Mouse (Mus musculus): ENCODE measurements around the gene Fxyd2. TPM values are rescaled to one million over a fixed set of nuclear protein-coding genes. Genes with fewer than 3 reads are reported as not detected.

The Fxyd2 gene
- polyA plus RNA-seq, 1 experiment from 2014 or later = 0.92 TPM

DNA sequence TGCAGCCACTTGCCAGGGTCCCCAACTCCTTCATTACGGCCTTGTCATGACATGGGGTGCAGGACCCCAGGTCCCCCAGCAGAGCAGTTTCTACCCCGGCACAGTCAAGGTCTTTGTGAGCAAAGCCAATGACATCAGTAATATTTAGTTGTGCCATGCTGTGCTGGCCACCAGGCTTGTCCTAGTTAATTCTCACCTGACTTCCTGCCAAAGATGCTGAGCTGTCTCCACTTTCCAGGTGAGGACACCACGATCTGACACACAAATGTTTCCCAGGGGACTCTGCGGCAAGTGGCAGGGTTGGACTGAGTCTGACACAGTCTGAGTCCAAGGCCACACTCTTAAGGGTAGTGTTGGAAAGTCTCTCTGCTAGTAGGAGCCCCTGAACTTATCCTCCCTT is 27.0 kb downstream of the Fxyd2 start, which contains the start of gene Dscaml1:
Gene Dscaml1, plus strand, starts transcription at position 173 of the 400 bp plus-strand sequence.
- H3K27ac ChIP-seq (replicated peaks in 1 of 2; ENCODE audit: control insufficient read depth in 1 of 2, insufficient read depth in 1 of 2, low read depth in 2 of 2, low read length in 2 of 2) = no peak within 1 kb of the TSS
- H3K9me3 ChIP-seq (ENCODE audit: control insufficient read depth, low read length) = no peaks in the 10 kb centered on the region
- no peak within 1 kb of the TSS for H3K4me3 ChIP-seq (ENCODE audit: control insufficient read depth in 1 of 2, insufficient read depth in 1 of 2, low read depth in 1 of 2, low read length in 2 of 2)
- no peak for ATAC-seq (ENCODE audit: insufficient number of reproducible peaks, insufficient read depth, low FRiP score, low read depth)
- no peaks in the 10 kb centered on the region for H3K36me3 ChIP-seq (ENCODE audit: control insufficient read depth, insufficient read depth, low read length)
- no peak within 1 kb of the TSS for H3K4me2 ChIP-seq (ENCODE audit: low read length)
- peaks cover 0 to 10% of the 10 kb centered on the region in 2 experiments; a peak in 2 of 4 replicates for H3K4me1 ChIP-seq (ENCODE audit: control insufficient read depth in 2 of 2, insufficient read depth in 2 of 2, low read length in 2 of 2)
- H3K27me3 ChIP-seq (ENCODE audit: control insufficient read depth, insufficient read depth, low read length) = peaks cover 33% of the 10 kb centered on the region
- WGBS = 74% methylated on average over 4 of the region's 4 CpGs
- H3K9ac ChIP-seq (ENCODE audit: low read length) = no peak within 1 kb of the TSS

DNA sequence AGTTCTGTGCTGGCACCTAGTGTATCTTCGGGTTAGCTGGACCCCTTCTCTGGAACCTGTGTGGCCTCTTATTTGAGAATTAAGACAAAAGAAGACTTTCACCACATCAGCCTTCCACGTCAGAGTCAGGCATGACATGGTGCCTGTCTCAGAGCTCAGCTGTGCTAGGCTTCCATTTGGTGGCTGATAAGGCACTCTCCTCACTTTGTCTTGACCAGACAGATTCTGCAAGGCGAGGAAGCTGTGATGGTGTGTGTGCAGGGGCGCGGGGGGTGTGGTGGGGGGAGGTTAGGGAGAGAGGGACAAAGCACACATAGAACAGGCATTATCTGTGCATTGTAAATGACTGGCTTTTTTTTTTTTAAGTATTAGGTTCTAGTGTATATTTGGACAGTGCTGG is 29.9 kb downstream of the Fxyd2 start:
- H3K36me3 ChIP-seq (ENCODE audit: control insufficient read depth, insufficient read depth, low read length) = no peaks in the 10 kb centered on the region
- H3K9ac ChIP-seq (ENCODE audit: low read length) = no peak overlapping the region
- H3K4me1 ChIP-seq (ENCODE audit: control insufficient read depth in 2 of 2, insufficient read depth in 2 of 2, low read length in 2 of 2) = peaks cover 0 to 10% of the 10 kb centered on the region in 2 experiments; a peak in 2 of 4 replicates
- H3K27me3 ChIP-seq (ENCODE audit: control insufficient read depth, insufficient read depth, low read length) = peaks cover 60% of the 10 kb centered on the region
- ATAC-seq (ENCODE audit: insufficient number of reproducible peaks, insufficient read depth, low FRiP score, low read depth) = no peak
- H3K27ac ChIP-seq (replicated peaks in 1 of 2; ENCODE audit: control insufficient read depth in 1 of 2, insufficient read depth in 1 of 2, low read depth in 2 of 2, low read length in 2 of 2) = no peak overlapping the region
- no peaks in the 10 kb centered on the region for H3K9me3 ChIP-seq (ENCODE audit: control insufficient read depth, low read length)
- 14% methylated on average over 5 of the region's 5 CpGs for WGBS
- H3K4me3 ChIP-seq (ENCODE audit: control insufficient read depth in 1 of 2, insufficient read depth in 1 of 2, low read depth in 1 of 2, low read length in 2 of 2) = no peak overlapping the region
- no peak overlapping the region for H3K4me2 ChIP-seq (ENCODE audit: low read length)

DNA sequence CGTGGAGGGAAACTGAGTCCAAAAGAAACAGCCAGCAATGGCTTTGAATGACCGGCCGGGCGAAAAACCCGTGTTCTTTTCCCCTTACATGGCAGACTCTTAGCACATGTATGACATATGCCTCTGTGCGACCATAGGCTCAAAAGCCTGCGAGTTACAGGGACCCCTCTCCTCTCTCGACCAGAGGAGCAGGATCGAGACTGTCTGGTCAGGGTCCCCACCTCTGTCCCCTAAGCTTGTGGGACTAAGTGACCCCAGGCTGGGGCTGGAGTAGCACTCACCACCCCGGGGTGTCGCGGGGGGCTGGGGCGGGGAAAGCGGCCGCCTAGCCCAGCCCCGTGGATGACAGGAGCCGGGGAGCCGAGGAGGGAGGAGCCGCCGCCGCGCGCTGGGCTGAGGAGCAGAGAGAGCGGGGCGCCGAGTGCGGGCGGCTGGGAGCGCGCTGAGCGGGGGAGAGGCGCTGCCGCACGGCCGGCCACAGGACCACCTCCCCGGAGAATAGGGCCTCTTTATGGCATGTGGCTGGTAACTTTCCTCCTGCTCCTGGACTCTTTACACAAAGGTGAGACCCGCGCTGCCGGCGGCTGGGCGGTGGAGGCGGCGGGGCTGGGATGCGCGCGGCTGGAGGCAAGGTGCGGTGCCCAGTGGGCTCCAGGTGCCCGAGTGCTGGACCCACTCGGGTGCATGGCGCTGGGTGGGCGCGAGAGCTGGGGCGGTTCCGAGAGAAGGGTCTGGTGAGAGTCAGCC is 30.7 kb downstream of the Fxyd2 start:
- Histone ChIP-seq H3K9me3 (ENCODE audit: control insufficient read depth, low read length) (no peaks in the 10 kb centered on the region), H3K4me1 (ENCODE audit: control insufficient read depth in 2 of 2, insufficient read depth in 2 of 2, low read length in 2 of 2) (peaks cover 0 to 10% of the 10 kb centered on the region in 2 experiments; a peak in 2 of 4 replicates), H3K4me3 (ENCODE audit: control insufficient read depth in 1 of 2, insufficient read depth in 1 of 2, low read depth in 1 of 2, low read length in 2 of 2) (peak overlapping the region; percentile 22 to 41), H3K9ac (ENCODE audit: low read length) (no peak overlapping the region), H3K27me3 (ENCODE audit: control insufficient read depth, insufficient read depth, low read length) (peaks cover 60% of the 10 kb centered on the region), H3K27ac (replicated peaks in 1 of 2; ENCODE audit: control insufficient read depth in 1 of 2, insufficient read depth in 1 of 2, low read depth in 2 of 2, low read length in 2 of 2) (no peak overlapping the region), H3K36me3 (ENCODE audit: control insufficient read depth, insufficient read depth, low read length) (no peaks in the 10 kb centered on the region), H3K4me2 (ENCODE audit: low read length) (peak overlapping the region; percentile 68)
- WGBS = 3% methylated on average over 46 of the region's 54 CpGs
- ATAC-seq (ENCODE audit: insufficient number of reproducible peaks, insufficient read depth, low FRiP score, low read depth) = no peak

DNA sequence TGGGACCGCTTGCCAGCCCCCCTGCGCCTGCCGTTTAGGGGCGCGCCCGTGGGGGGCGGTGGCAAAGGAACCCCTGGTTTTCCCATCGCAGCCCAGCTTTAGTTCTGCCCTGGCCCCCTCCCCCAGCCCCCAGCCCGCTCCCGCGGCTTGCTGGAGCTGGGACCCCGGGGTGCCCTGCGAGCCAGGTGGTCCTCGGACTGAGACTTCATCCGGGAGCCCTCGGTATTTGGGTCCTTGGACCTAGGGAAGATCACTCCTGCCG is 31.2 kb downstream of the Fxyd2 start:
- Histone ChIP-seq H3K27ac (replicated peaks in 1 of 2; ENCODE audit: control insufficient read depth in 1 of 2, insufficient read depth in 1 of 2, low read depth in 2 of 2, low read length in 2 of 2) (no peak overlapping the region), H3K4me1 (ENCODE audit: control insufficient read depth in 2 of 2, insufficient read depth in 2 of 2, low read length in 2 of 2) (peaks cover 0 to 10% of the 10 kb centered on the region in 2 experiments; a peak in 2 of 4 replicates), H3K27me3 (ENCODE audit: control insufficient read depth, insufficient read depth, low read length) (peaks cover 60% of the 10 kb centered on the region), H3K4me3 (ENCODE audit: control insufficient read depth in 1 of 2, insufficient read depth in 1 of 2, low read depth in 1 of 2, low read length in 2 of 2) (peak overlapping the region; percentile 22 to 41), H3K9me3 (ENCODE audit: control insufficient read depth, low read length) (no peaks in the 10 kb centered on the region), H3K36me3 (ENCODE audit: control insufficient read depth, insufficient read depth, low read length) (no peaks in the 10 kb centered on the region), H3K9ac (ENCODE audit: low read length) (no peak overlapping the region), H3K4me2 (ENCODE audit: low read length) (peak overlapping the region; percentile 68)
- WGBS = 3% methylated on average over 16 of the region's 17 CpGs
- ATAC-seq (ENCODE audit: insufficient number of reproducible peaks, insufficient read depth, low FRiP score, low read depth) = no peak

DNA sequence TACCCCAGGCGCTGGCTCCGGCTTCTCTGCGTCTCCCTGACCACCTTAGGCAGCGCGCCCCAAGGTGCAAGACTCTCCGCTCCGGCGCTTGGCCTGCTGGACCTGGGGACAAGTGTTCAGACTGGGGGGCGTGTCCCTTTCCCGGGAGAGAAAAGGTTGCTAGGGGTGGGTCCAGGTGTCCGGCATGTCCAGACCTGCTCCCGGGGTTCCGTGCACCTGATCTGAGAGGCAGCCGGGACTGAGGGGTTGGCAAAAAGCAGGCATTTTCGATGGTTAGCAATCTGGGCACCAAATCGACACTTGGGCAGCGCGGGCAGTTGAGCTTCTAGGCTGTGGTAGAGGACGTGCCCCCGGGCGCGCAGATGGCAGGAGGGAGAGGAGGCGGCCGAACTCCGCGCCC is 31.7 kb downstream of the Fxyd2 start:
- peak overlapping the region; percentile 68 for H3K4me2 ChIP-seq (ENCODE audit: low read length)
- peaks cover 0 to 10% of the 10 kb centered on the region in 2 experiments; a peak in 2 of 4 replicates for H3K4me1 ChIP-seq (ENCODE audit: control insufficient read depth in 2 of 2, insufficient read depth in 2 of 2, low read length in 2 of 2)
- no peak overlapping the region for H3K9ac ChIP-seq (ENCODE audit: low read length)
- 5% methylated on average over 26 of the region's 26 CpGs for WGBS
- H3K36me3 ChIP-seq (ENCODE audit: control insufficient read depth, insufficient read depth, low read length) = no peaks in the 10 kb centered on the region
- H3K9me3 ChIP-seq (ENCODE audit: control insufficient read depth, low read length) = no peaks in the 10 kb centered on the region
- ATAC-seq (ENCODE audit: insufficient number of reproducible peaks, insufficient read depth, low FRiP score, low read depth) = no peak
- no peak overlapping the region for H3K27ac ChIP-seq (replicated peaks in 1 of 2; ENCODE audit: control insufficient read depth in 1 of 2, insufficient read depth in 1 of 2, low read depth in 2 of 2, low read length in 2 of 2)
- H3K4me3 ChIP-seq (ENCODE audit: control insufficient read depth in 1 of 2, insufficient read depth in 1 of 2, low read depth in 1 of 2, low read length in 2 of 2) = peak overlapping the region in 1 of 2 experiments; percentile 41; a peak in 2 of 4 replicates
- H3K27me3 ChIP-seq (ENCODE audit: control insufficient read depth, insufficient read depth, low read length) = peaks cover 60% of the 10 kb centered on the region

DNA sequence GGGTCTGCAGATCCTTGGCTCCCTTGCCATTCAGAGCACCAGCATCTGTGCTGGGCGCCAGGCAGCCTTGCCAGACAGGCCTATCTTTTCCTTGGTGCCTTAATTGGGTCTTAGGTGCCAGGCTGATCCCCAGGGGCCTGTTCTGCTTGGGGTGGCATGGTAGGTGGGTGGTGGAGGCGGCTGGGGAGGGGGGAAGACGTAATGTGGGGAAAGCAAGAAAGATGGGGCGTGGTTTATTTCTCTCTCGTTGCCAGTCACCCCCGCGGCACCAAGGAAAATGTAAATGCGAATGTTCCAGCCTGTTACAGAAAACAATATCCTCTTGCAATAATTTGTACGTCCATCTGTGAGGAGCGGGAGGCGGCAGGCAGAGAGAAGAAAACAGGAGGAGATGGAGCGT is 33.2 kb downstream of the Fxyd2 start:
- H3K36me3 ChIP-seq (ENCODE audit: control insufficient read depth, insufficient read depth, low read length) = no peaks in the 10 kb centered on the region
- WGBS = 71% methylated on average over 12 of the region's 12 CpGs
- peaks cover 59% of the 10 kb centered on the region for H3K27me3 ChIP-seq (ENCODE audit: control insufficient read depth, insufficient read depth, low read length)
- H3K27ac ChIP-seq (replicated peaks in 1 of 2; ENCODE audit: control insufficient read depth in 1 of 2, insufficient read depth in 1 of 2, low read depth in 2 of 2, low read length in 2 of 2) = no peak overlapping the region
- no peak overlapping the region for H3K9ac ChIP-seq (ENCODE audit: low read length)
- H3K4me2 ChIP-seq (ENCODE audit: low read length) = no peak overlapping the region
- peaks cover 0 to 10% of the 10 kb centered on the region in 2 experiments; a peak in 2 of 4 replicates for H3K4me1 ChIP-seq (ENCODE audit: control insufficient read depth in 2 of 2, insufficient read depth in 2 of 2, low read length in 2 of 2)
- H3K4me3 ChIP-seq (ENCODE audit: control insufficient read depth in 1 of 2, insufficient read depth in 1 of 2, low read depth in 1 of 2, low read length in 2 of 2) = no peak overlapping the region
- H3K9me3 ChIP-seq (ENCODE audit: control insufficient read depth, low read length) = no peaks in the 10 kb centered on the region
- no peak for ATAC-seq (ENCODE audit: insufficient number of reproducible peaks, insufficient read depth, low FRiP score, low read depth)

DNA sequence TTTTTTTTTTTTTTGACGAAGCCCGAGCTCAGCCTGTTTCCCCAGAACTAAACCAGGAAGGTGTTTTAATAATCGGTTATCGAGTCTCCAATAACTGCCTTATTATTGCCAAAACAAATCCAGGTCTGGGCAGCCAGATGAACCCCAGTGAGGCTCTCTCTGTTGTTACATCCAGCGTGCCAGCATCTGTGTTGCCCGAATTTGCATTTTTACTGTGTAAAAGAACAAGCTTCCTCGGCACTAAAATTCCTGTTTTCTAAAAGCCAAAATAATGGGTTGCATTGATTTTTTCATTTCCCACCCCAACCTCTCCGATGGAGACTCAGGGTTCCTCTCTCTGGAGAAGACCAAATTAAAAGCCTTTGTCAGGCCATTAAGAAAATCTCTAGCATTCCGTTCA is 33.6 kb downstream of the Fxyd2 start:
- peaks cover 0 to 10% of the 10 kb centered on the region in 2 experiments; a peak in 2 of 4 replicates for H3K4me1 ChIP-seq (ENCODE audit: control insufficient read depth in 2 of 2, insufficient read depth in 2 of 2, low read length in 2 of 2)
- no peak overlapping the region for H3K27ac ChIP-seq (replicated peaks in 1 of 2; ENCODE audit: control insufficient read depth in 1 of 2, insufficient read depth in 1 of 2, low read depth in 2 of 2, low read length in 2 of 2)
- H3K36me3 ChIP-seq (ENCODE audit: control insufficient read depth, insufficient read depth, low read length) = no peaks in the 10 kb centered on the region
- H3K27me3 ChIP-seq (ENCODE audit: control insufficient read depth, insufficient read depth, low read length) = peaks cover 59% of the 10 kb centered on the region
- no peak overlapping the region for H3K4me2 ChIP-seq (ENCODE audit: low read length)
- H3K9me3 ChIP-seq (ENCODE audit: control insufficient read depth, low read length) = no peaks in the 10 kb centered on the region
- no peak overlapping the region for H3K4me3 ChIP-seq (ENCODE audit: control insufficient read depth in 1 of 2, insufficient read depth in 1 of 2, low read depth in 1 of 2, low read length in 2 of 2)
- WGBS = 81% methylated on average over 9 of the region's 9 CpGs
- no peak overlapping the region for H3K9ac ChIP-seq (ENCODE audit: low read length)
- ATAC-seq (ENCODE audit: insufficient number of reproducible peaks, insufficient read depth, low FRiP score, low read depth) = no peak

DNA sequence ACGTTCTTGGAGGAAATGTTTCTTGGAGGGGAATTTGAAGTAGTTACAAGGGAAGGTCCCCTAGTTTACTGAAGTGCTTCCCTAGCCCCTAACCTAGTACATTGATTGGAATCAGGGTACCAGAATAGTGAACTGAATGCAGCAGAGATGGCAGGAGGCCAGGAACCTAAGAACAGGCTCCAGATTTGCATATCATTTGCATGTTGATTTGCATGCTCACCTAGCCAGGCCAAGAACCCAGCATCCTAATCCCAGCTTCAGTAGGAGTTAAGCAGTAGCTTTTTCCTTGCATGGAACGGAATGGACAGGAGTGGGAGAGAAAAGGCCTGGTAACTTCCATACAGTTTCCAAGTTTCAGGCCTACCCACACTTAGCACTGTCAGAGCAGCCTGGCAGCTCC is 34.7 kb downstream of the Fxyd2 start:
- Histone ChIP-seq H3K9me3 (ENCODE audit: control insufficient read depth, low read length) (no peaks in the 10 kb centered on the region), H3K36me3 (ENCODE audit: control insufficient read depth, insufficient read depth, low read length) (no peaks in the 10 kb centered on the region), H3K4me1 (ENCODE audit: control insufficient read depth in 2 of 2, insufficient read depth in 2 of 2, low read length in 2 of 2) (peaks cover 0 to 10% of the 10 kb centered on the region in 2 experiments; a peak in 2 of 4 replicates), H3K9ac (ENCODE audit: low read length) (no peak overlapping the region), H3K27ac (replicated peaks in 1 of 2; ENCODE audit: control insufficient read depth in 1 of 2, insufficient read depth in 1 of 2, low read depth in 2 of 2, low read length in 2 of 2) (no peak overlapping the region), H3K4me3 (ENCODE audit: control insufficient read depth in 1 of 2, insufficient read depth in 1 of 2, low read depth in 1 of 2, low read length in 2 of 2) (no peak overlapping the region), H3K4me2 (ENCODE audit: low read length) (no peak overlapping the region), H3K27me3 (ENCODE audit: control insufficient read depth, insufficient read depth, low read length) (peaks cover 56% of the 10 kb centered on the region)
- 78% methylated on average over 2 of the region's 2 CpGs for WGBS
- no peak for ATAC-seq (ENCODE audit: insufficient number of reproducible peaks, insufficient read depth, low FRiP score, low read depth)

All from heart, embryonic 14.5 days (tissue).